Mouse (Mus musculus) ES-E14 (cell line): ENCODE data around the gene Tenm3.

ENCODE experiments used
- HCFC1 ChIP-seq: IDR thresholded peaks from 2 replicates; pipeline ENCODE4 v1.6.1; 2012; ENCODE audit warnings: low read length, inconsistent platforms, borderline replicate concordance; ENCODE audit not compliant: insufficient read depth
- MAFK ChIP-seq: IDR thresholded peaks from 2 replicates; pipeline ENCODE4 v1.6.1; 2014; ENCODE audit warnings: mild to moderate bottlenecking, low read depth, low read length, inconsistent platforms; ENCODE audit not compliant: insufficient read depth
- ZC3H11A ChIP-seq: IDR thresholded peaks from 2 replicates; pipeline ENCODE4 v1.6.1; 2012; ENCODE audit warnings: low read depth, mild to moderate bottlenecking, inconsistent platforms, low read length, borderline replicate concordance

GRCm38 (mm10) chr8:48211931-48212330, 631.8 kb downstream of the Tenm3 start:
- TF ChIP-seq HCFC1 (no peak), MAFK (no peak), ZC3H11A (no peak)
